Mouse (Mus musculus) large intestine, adult 2 months (tissue): ENCODE measurements around the gene Pgp. TPM values are rescaled to one million over a fixed set of nuclear protein-coding genes. Genes with fewer than 3 reads are reported as not detected.
"Not testable (repeated sequence)": the region's sequence is repeated elsewhere in the genome, so short reads cannot be mapped to it uniquely, and the experiment has no call there.

Experiments used
- DNase-seq: peaks from one replicate; pipeline ENCODE4 v3.0.0-alpha.2; 2012; ENCODE audit warnings: low read depth, low spot score
- WGBS: fragments of 180-500 bp; shearing (Covaris S2); methylation state at CpG from one replicate; pipeline ENCODE4 v1.1.7; 2018; 5-methylcytosine and 5-hydroxymethylcytosine counted together
- polyA plus RNA-seq: library from polyadenylated mRNA; depleted of rRNA; stranded (reverse); fragments of >200 nt; gene quantifications from 2 replicates; pipeline ENCODE4 v1.2.3, GENCODE M21; 2012

Pgp gene
- polyA plus RNA-seq, 1 experiment, result 82.9 TPM

GRCm38 (mm10) chr17:24454756-24455522, 15.3 kb upstream of the Pgp start:
- WGBS, result under 1% methylated on average over 67 of the region's 67 CpGs
- peak; percentile 98 for DNase-seq

- WGBS, result 42% methylated on average over 10 of the region's 10 CpGs
- DNase-seq, result not testable (repeated sequence)
These were observed 14.5 kb upstream of the Pgp start for GRCm38 (mm10) chr17:24455523-24456206.

- no peak for DNase-seq
- 30% methylated on average over 2 of the region's 2 CpGs for whole genome bisulfite sequencing
These were observed 8.6 kb upstream of the Pgp start for GRCm38 (mm10) chr17:24461580-24461979.

GRCm38 (mm10) chr17:24462932-24463331, 7.3 kb upstream of the Pgp start:
- DNase-seq, result no peak
- 98% methylated on average over 1 of the region's 1 CpGs for whole genome bisulfite sequencing

GRCm38 (mm10) chr17:24463374-24464133, 6.6 kb upstream of the Pgp start:
- 28% methylated on average over 6 of the region's 6 CpGs for WGBS
- no peak for DNase-seq

GRCm38 (mm10) chr17:24468636-24469246, 1.5 kb upstream of the Pgp start:
- DNase-seq, result no peak
- WGBS, result 95% methylated on average over 5 of the region's 5 CpGs

GRCm38 (mm10) chr17:24469336-24469909, 769 bp upstream of the Pgp start:
- 18% methylated on average over 7 of the region's 7 CpGs for WGBS
- DNase-seq, result no peak

GRCm38 (mm10) chr17:24470701-24471527, 722 bp downstream of the Pgp start:
- DNase-seq, result no peak

GRCm38 (mm10) chr17:24472512-24472911, 2.3 kb downstream of the Pgp start:
- 18% methylated on average over 4 of the region's 4 CpGs for WGBS
- DNase-seq, result peak; percentile 97

More at GRCm38 (mm10) chr17:24470701-24471527, 722 bp downstream of the Pgp start:
- WGBS, result under 1% methylated on average over 68 of the region's 68 CpGs

- DNase-seq, result no peak
- WGBS, result 61% methylated on average over 6 of the region's 6 CpGs
These were observed 3.6 kb downstream of the Pgp start, which contains the start of gene Bricd5 for GRCm38 (mm10) chr17:24473612-24474275. Gene Bricd5 (plus strand): TSS chr17:24473884.

GRCm38 (mm10) chr17:24474557-24474956, 4.4 kb downstream of the Pgp start:
- no peak for DNase-seq
- 83% methylated on average over 5 of the region's 5 CpGs for WGBS

GRCm38 (mm10) chr17:24475586-24475985, 5.4 kb downstream of the Pgp start:
- 86% methylated on average over 6 of the region's 6 CpGs for WGBS
- DNase-seq, result no peak

GRCm38 (mm10) chr17:24476022-24476776, 6.0 kb downstream of the Pgp start:
- WGBS, result 87% methylated on average over 10 of the region's 10 CpGs
- no peak for DNase-seq

GRCm38 (mm10) chr17:24477053-24477984, 7.1 kb downstream of the Pgp start:
- no peak for DNase-seq
- 87% methylated on average over 20 of the region's 20 CpGs for WGBS

GRCm38 (mm10) chr17:24477985-24478600, 7.9 kb downstream of the Pgp start:
- no peak for DNase-seq

More at GRCm38 (mm10) chr17:24477985-24478600, 7.9 kb downstream of the Pgp start:
- WGBS, result 17% methylated on average over 11 of the region's 11 CpGs
